Mouse (Mus musculus) myocyte (in vitro differentiated cells): ENCODE results near the gene Olfr543. TPM values are rescaled to one million over a fixed set of nuclear protein-coding genes. Genes with fewer than 3 reads are reported as not detected.

Experiments used
- H3K27me3 ChIP-seq: one replicate; pipeline ENCODE4 v1.6.1; 2011; ENCODE audit not compliant: control insufficient read depth, insufficient read depth, insufficient read length
- H3K36me3 ChIP-seq: one replicate; pipeline ENCODE4 v1.6.1; 2011; ENCODE audit not compliant: control insufficient read depth, insufficient read depth
- H3K4me2 ChIP-seq: one replicate; pipeline ENCODE4 v1.6.1; 2011; ENCODE audit warnings: low read depth, control low read depth
- H3K4me3 ChIP-seq: one replicate; pipeline ENCODE4 v1.5.1; 2011; ENCODE audit warnings: mild to moderate bottlenecking, control low read depth, moderate library complexity
- H3K79me2 ChIP-seq: one replicate; pipeline ENCODE4 v1.6.1; 2011; ENCODE audit not compliant: control insufficient read depth, insufficient read depth
- H3ac ChIP-seq: one replicate; pipeline ENCODE4 v1.6.1; 2011; ENCODE audit not compliant: control insufficient read depth, insufficient read length
- CEBPB ChIP-seq: IDR thresholded peaks from 2 replicates; pipeline ENCODE4 v1.6.1; 2011; ENCODE audit warnings: mild to moderate bottlenecking, moderate library complexity; ENCODE audit not compliant: poor library complexity, insufficient read depth, severe bottlenecking
- E2F4 ChIP-seq: IDR thresholded peaks from one replicate; pipeline ENCODE4 v1.6.1; 2011; ENCODE audit warnings: mild to moderate bottlenecking, control low read depth, moderate library complexity; ENCODE audit not compliant: insufficient read depth
- MAX ChIP-seq: IDR thresholded peaks from one replicate; pipeline ENCODE4 v1.6.1; 2011; ENCODE audit warnings: low read depth, mild to moderate bottlenecking, control low read depth
- MYOD1 ChIP-seq, 3 experiments: IDR thresholded peaks; one replicate each; pipeline ENCODE4 v1.6.1; 2011; ENCODE audit warnings: control low read depth in 2 of 3, low read depth in 2 of 3, mild to moderate bottlenecking in 2 of 3, moderate library complexity in 1 of 3; ENCODE audit not compliant: insufficient read length in 2 of 3, control insufficient read depth in 1 of 3
- MYOG ChIP-seq, 3 experiments: IDR thresholded peaks; one replicate each; pipeline ENCODE4 v1.6.1; 2011; ENCODE audit warnings: control low read depth in 2 of 3, low read depth in 2 of 3, mild to moderate bottlenecking in 2 of 3; ENCODE audit not compliant: insufficient read length in 2 of 3, control insufficient read depth in 1 of 3, insufficient read depth in 1 of 3
- POLR2A ChIP-seq: IDR thresholded peaks from one replicate; pipeline ENCODE4 v1.6.1; 2011; ENCODE audit warnings: low read depth, mild to moderate bottlenecking, control low read depth, moderate library complexity; ENCODE audit not compliant: insufficient read length
- POLR2AphosphoS2 ChIP-seq: IDR thresholded peaks from one replicate; pipeline ENCODE4 v1.6.1; 2011; ENCODE audit warnings: low read depth, control low read depth; ENCODE audit not compliant: insufficient read length
- REST ChIP-seq: IDR thresholded peaks from one replicate; pipeline ENCODE4 v1.6.1; 2011; ENCODE audit warnings: mild to moderate bottlenecking, control low read depth, moderate library complexity; ENCODE audit not compliant: insufficient read depth, insufficient read length
- SRF ChIP-seq: IDR thresholded peaks from one replicate; pipeline ENCODE4 v1.6.1; 2011; ENCODE audit warnings: low read depth; ENCODE audit not compliant: control insufficient read depth, insufficient read length
- TCF12 ChIP-seq: IDR thresholded peaks from one replicate; pipeline ENCODE4 v1.6.1; 2011; ENCODE audit warnings: mild to moderate bottlenecking, control low read depth; ENCODE audit not compliant: poor library complexity, insufficient read depth, severe bottlenecking
- TCF3 ChIP-seq: IDR thresholded peaks from one replicate; pipeline ENCODE4 v1.6.1; 2011; ENCODE audit warnings: low read depth, control low read depth; ENCODE audit not compliant: insufficient read length
- USF1 ChIP-seq: IDR thresholded peaks from one replicate; pipeline ENCODE4 v1.6.1; 2011; ENCODE audit warnings: low read depth, mild to moderate bottlenecking, control low read depth, moderate library complexity
- polyA plus RNA-seq: library from polyadenylated mRNA; unstranded; fragments of >200 nt; fragmentation: generic; extraction: Trizol; gene quantifications from one replicate; pipeline ENCODE4 v1.2.1, GENCODE M21; 2012; ENCODE audit warnings: missing spikeins

Gene Olfr543
- polyA plus RNA-seq, 1 experiment = not detected

DNA sequence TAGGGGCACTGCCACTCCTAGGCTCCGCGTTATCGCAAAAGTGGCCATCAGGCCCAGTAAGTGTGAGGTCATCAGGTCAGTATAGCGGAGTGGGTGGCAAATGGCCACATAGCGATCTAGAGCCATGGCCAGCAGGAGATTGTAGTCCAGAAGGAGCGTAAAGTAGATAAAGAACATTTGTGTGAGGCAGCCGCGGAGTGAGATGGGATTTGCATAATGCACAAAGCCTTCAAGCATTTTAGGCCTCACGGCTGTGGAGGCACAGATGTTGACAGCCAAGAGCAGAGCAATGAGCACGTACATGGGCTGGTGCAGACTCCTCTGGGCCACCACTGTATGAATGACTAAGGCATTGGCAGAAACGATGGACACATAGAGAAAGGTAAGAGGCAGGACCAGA lies 4.1 kb downstream of the Olfr543 start:
- no peaks in the 10 kb centered on the region for H3K27me3 ChIP-seq
- H3K79me2 ChIP-seq = no peaks in the 10 kb centered on the region
- no peaks in the 10 kb centered on the region for H3K36me3 ChIP-seq
- H3ac ChIP-seq = no peak overlapping the region
- no peak overlapping the region for H3K4me2 ChIP-seq
- H3K4me3 ChIP-seq = no peak overlapping the region
- TF ChIP-seq MYOG (IDR thresholded peaks at IDR 0.05; ENCODE audit: control insufficient read depth in 1 of 3, insufficient read depth in 1 of 3, insufficient read length in 2 of 3, low read depth in 2 of 3) (no peak), SRF (no peak)

DNA sequence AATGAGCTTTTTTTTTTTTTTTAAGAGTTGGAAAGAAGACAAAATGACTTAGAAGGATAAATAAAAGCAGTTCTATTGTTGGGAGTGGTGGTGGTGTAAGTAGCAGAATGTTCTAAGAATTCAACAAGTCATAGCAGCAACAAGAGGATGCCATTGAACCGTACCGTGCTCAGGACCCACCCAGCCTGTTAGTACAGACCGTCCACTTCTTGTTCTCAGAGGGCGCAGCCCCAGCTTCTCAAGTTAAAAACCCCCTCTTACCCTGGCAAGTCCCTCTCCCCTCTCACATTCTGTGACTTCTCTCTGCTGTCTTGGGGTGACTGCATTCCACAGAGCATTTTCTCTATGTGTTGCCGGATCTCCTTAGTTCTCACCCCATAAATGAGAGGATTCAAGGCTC lies 4.9 kb downstream of the Olfr543 start:
- no peaks in the 10 kb centered on the region for H3K27me3 ChIP-seq
- H3K4me3 ChIP-seq = no peak overlapping the region
- H3ac ChIP-seq = no peak overlapping the region
- H3K4me2 ChIP-seq = no peak overlapping the region
- no peak for TF ChIP-seq REST
- no peak for TF ChIP-seq MYOG (IDR thresholded peaks at IDR 0.05; ENCODE audit: control insufficient read depth in 1 of 3, insufficient read depth in 1 of 3, insufficient read length in 2 of 3, low read depth in 2 of 3)
- TF ChIP-seq SRF = no peak
- no peak for TF ChIP-seq MAX
- TF ChIP-seq POLR2A = no peak
- TF ChIP-seq USF1 = no peak
- no peak for TF ChIP-seq CEBPB
- TF ChIP-seq MYOD1 (IDR thresholded peaks at IDR 0.05; ENCODE audit: control insufficient read depth in 1 of 3, insufficient read length in 2 of 3, low read depth in 2 of 3) = no peak
- no peak for TF ChIP-seq TCF12
- TF ChIP-seq POLR2AphosphoS2 = no peak
- TF ChIP-seq E2F4 = no peak
- no peak for TF ChIP-seq TCF3
- H3K79me2 ChIP-seq = no peaks in the 10 kb centered on the region
- H3K36me3 ChIP-seq = no peaks in the 10 kb centered on the region

DNA sequence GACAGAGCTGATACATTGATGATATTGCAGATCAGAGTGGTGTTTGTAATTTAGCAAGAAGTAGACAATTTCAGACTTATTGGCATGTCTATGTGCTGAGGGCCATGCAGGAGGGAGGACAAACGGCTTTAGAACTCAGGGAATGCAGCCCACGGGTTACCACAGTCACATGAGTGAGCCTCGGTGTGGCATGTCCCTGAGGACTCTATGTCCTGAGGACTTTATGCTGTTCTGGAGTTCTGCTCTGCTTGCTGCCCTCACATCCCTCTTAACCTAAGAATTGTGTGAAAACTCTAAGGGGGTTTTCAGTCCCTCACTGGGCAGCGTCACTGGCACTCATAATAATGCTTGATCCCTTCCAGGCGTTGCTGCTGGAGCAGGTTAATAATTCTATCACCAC lies 8.8 kb downstream of the Olfr543 start:
- H3K4me3 ChIP-seq = no peak overlapping the region
- H3ac ChIP-seq = no peak overlapping the region
- no peak overlapping the region for H3K4me2 ChIP-seq
- TF ChIP-seq CEBPB = no peak
- TF ChIP-seq MYOD1 (IDR thresholded peaks at IDR 0.05; ENCODE audit: control insufficient read depth in 1 of 3, insufficient read length in 2 of 3, low read depth in 2 of 3) = no peak
- no peak for TF ChIP-seq E2F4
- no peak for TF ChIP-seq POLR2A
- no peak for TF ChIP-seq TCF12
- TF ChIP-seq SRF = no peak
- TF ChIP-seq POLR2AphosphoS2 = no peak
- TF ChIP-seq REST = no peak
- TF ChIP-seq TCF3 = no peak
- TF ChIP-seq MAX = no peak
- TF ChIP-seq USF1 = no peak
- no peak for TF ChIP-seq MYOG (IDR thresholded peaks at IDR 0.05; ENCODE audit: control insufficient read depth in 1 of 3, insufficient read depth in 1 of 3, insufficient read length in 2 of 3, low read depth in 2 of 3)
- peaks cover 14% of the 10 kb centered on the region for H3K36me3 ChIP-seq
- H3K27me3 ChIP-seq = no peaks in the 10 kb centered on the region
- H3K79me2 ChIP-seq = no peaks in the 10 kb centered on the region

DNA sequence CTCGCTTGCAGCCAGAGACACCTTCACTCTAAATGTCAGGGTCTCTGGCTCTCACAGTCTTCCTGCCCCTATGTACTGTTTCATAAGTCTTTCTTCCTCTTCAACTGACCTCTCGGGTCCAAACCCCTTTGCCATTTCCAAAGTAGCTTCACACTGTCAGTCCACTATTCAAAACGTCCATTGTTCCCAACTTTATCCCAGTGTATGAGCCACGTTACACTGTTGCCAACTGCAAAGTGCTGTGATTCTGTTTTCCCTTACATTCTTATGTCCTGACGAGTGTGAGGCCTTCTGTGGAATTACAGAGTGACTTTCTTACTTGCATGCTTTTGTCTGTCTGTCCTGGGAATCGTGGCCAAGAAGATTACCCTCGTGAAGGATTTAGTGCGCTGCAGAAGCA lies 13.9 kb downstream of the Olfr543 start:
- TF ChIP-seq CEBPB (no peak), USF1 (no peak), E2F4 (no peak), POLR2A (no peak)
- Histone ChIP-seq H3K27me3 (no peaks in the 10 kb centered on the region), H3K36me3 (peaks cover 43% of the 10 kb centered on the region), H3K4me2 (no peak overlapping the region), H3K79me2 (no peaks in the 10 kb centered on the region), H3K4me3 (no peak overlapping the region), H3ac (no peak overlapping the region)

DNA sequence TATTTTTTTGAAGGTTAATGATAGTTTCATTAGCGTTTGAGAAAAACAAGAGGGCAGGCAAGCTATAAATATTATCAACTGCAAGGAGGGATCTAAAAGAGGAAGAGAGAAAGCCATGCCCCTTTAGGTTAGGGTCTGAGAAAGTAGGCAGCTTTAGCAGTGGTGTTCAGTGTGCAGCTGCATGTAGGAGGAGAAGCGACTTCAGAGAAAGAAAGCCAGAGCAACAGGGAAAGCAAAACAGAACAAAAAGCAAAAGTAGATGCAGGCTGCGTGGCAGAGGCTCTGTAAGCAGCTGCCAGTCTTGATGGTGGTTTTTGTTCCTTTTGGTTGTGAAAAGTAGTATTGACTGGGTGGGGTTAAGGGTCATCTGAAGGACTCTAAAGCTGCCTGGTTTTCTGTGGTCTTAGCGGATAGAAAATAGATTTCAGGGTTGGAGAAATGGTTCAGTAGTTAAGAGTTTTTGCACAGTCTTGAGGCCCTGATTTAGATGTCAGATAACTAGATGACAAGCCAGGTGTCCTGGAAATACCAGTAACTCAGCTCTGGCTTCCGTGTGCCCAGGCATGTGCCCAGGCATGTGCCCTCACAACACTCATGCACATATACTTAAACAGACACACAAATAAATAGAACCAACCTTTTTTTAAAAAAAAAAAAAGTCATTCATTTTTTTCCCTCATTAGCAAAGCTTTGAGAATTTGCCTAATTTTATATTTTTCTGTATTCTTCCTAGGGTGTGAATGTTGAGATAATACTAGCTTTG lies 22.7 kb downstream of the Olfr543 start:
- no peaks in the 10 kb centered on the region for H3K79me2 ChIP-seq
- no peak overlapping the region for H3K4me3 ChIP-seq
- no peak for TF ChIP-seq TCF12
- TF ChIP-seq E2F4 = no peak
- no peak for TF ChIP-seq POLR2AphosphoS2
- TF ChIP-seq MYOD1 (IDR thresholded peaks at IDR 0.05; ENCODE audit: control insufficient read depth in 1 of 3, insufficient read length in 2 of 3, low read depth in 2 of 3) = no peak
- no peak for TF ChIP-seq POLR2A
- no peak for TF ChIP-seq REST
- TF ChIP-seq TCF3 = no peak
- no peak for TF ChIP-seq CEBPB
- TF ChIP-seq USF1 = no peak
- TF ChIP-seq MYOG (IDR thresholded peaks at IDR 0.05; ENCODE audit: control insufficient read depth in 1 of 3, insufficient read depth in 1 of 3, insufficient read length in 2 of 3, low read depth in 2 of 3) = no peak
- TF ChIP-seq MAX = no peak
- TF ChIP-seq SRF = no peak
- H3K4me2 ChIP-seq = no peak overlapping the region
- no peak overlapping the region for H3ac ChIP-seq
- peaks cover 47% of the 10 kb centered on the region for H3K36me3 ChIP-seq
- H3K27me3 ChIP-seq = no peaks in the 10 kb centered on the region
